Mouse (Mus musculus): ENCODE results near the gene Hamp.
A peak's percentile ranks its signal among the peaks of the same experiment; 100 is the strongest.
"Not testable (repeated sequence)": the region's sequence is repeated elsewhere in the genome, so short reads cannot be mapped to it uniquely, and the experiment has no call there.

The Hamp gene

DNA sequence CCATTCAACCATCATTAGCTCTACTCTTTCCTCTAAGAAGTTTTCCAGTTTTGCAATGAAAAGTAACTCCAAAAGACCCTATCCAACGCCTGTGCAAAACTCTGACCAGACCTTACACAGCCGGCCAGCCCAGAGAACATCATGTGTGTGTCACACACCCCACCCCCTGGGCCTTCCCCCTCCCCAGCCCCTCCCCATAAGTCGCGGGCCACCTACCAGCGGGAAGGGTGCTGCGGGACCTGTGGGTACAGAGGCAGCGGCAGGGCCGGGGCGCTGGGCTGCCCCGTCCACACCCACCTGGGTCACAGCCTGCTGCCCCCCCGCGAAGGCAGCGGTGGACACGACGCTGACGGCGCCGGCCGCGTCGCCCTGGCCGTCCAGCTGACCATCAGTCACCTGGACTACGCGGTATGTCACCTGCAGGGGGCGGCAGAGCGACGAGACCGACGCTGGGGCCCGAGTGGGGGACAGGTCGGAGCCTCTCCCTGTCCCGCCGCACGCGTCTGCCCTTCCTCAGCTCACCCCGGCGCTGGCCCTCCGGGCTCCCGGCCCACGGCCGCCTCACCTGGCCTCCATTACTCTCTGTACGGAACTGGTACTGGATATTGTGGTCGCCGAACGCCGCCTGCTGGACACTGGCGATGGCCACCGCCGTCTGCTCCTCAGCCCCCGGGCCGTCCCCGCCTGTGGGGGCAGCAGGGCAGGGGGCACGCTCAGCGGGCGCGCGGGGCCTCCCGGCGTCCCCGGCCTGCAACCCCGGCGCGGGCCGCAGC, 11.9 kb upstream of the Hamp start:
- peak; percentile 88 for DNase-seq

DNA sequence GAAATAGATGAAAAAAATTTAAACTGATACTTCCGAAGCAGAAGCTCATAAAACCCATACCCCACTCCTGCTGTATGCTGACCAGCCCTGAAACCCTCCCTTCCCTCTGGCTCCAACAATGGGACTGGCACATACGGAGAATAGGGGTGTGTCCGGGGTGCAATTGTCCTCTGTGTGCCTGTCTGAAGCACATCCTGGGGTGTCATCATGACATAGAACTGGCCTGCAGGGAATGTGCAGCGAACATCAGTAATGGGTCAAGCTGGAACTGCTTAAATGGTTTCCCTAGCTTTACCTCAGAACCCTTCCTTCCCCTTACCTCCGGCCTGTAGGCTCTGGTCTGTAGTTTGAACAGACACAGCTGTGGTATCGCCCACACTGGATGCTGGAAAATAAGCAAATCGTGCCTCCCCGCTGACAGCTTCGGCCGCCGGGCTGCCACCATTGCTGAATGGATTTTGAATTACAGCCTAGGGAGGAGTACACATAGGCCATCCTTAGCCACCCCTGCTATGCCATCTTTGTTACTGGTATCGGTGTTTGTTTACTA, 11.2 kb upstream of the Hamp start:
- no peak for DNase-seq

DNA sequence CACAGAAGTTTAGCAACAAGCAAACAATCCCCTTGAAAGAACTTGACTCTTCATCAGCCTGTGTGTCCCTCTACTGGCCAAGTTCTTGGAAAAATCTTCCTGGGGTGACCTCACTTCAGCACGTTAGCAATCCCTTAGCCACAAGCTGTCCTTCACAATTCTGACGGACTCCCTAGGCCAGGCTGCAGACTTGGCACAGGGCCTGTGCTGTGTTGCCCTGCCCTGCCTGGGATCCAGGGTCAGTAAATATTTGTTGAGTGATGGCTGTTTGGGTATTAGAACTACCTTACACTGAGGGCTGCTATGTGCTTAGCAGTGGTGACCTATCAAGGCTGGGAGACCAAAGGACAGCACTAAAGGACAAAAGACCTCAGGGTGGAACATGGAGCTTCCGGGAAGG, 10.2 kb upstream of the Hamp start:
- no peak for DNase-seq

DNA sequence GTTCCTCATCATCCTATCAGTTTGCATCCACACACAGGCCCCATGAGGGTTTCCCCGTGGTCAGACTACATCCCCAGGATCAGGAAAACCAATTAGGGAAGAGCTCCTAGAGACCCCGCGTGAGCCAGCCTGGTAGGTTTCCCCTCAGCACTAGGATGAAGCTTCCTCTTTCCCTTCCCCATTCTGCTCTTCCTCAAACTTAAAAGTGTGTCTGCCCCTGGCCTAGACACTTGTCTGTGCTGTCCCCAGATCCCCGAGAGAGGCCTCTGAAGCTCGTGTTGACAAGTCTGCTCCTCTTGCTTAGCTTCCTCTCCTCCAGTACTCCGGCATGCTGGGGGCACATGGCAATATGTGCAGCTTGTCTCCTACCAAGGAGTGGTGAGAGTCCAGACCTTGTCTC, 9.6 kb upstream of the Hamp start:
- DNase-seq, result no peak

DNA sequence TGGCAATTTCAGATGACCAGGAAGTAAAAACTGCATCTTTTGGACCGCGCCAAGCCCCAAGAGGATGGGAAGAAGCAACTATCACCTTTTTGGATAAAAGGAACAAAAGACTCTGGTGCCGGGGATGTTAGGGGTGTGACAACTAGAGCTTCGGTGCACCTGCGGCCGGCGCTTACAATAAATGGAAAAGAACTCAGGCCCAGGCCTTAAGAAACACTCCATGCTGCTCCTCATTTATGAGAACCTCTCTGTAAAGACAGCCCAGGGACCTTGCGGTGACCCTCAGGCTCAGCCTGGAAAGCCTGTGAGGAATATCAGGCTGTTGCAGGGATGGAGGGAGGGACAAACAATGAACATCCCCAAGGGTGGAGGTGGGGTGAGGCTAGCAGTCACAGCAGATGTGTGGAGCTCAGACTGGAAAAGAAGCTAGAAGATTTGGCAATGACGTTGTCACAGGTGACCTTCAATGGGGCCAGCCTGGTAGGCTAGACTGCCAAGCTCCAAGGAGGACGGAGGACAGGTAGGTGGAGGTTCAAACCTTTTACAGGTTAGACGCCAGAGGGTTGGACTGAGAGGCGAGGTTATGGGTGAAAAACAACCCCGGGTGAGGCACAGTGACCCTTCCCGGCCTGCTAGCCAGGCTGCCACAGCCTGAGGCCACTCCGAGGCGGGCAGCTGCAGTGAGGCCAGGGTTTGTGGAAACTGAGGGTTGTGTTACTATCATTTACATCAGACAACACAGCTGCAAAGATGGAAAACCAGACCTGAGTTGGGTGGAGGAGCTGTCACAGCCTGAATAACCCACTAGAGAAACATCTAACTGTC, 8.8 kb upstream of the Hamp start:
- DNase-seq, result no peak

DNA sequence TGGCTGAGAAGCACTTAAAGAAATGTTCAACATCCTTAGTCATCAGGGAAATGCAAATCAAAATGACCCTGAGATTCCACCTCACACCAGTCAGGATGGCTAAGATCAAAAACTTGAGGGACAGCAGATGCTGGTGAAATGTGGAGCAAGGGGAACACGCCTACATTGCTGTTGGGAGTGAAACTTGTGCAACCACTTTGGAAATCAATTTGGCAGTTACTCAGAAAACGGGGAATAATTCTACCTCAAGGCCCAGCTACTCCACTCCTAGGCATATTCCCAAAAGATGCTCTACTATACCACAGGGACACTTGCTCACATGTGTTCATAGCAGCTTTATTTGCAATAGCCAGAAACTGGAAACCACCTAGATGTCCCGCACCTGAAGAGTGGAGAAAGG, 6.1 kb upstream of the Hamp start:
- DNase-seq, result not testable (repeated sequence)

DNA sequence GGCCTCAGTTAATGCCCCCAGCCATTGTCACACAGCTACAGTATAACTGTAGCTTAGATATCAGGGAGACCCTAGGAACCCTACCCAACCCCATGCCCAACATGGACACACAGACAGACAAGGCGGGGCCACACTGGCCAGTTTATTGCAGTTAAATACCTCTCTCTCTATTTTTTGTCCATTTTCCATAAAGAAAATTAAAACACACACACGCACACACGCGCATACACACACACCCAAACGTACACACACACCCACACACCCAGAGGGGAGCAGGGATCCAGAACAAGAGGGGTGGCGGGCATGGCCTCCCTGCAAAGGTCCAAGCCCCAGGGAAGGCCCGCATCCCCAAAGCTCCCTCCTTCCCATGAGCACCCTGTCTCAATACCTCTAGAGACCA, 2.0 kb upstream of the Hamp start:
- no peak for DNase-seq

DNA sequence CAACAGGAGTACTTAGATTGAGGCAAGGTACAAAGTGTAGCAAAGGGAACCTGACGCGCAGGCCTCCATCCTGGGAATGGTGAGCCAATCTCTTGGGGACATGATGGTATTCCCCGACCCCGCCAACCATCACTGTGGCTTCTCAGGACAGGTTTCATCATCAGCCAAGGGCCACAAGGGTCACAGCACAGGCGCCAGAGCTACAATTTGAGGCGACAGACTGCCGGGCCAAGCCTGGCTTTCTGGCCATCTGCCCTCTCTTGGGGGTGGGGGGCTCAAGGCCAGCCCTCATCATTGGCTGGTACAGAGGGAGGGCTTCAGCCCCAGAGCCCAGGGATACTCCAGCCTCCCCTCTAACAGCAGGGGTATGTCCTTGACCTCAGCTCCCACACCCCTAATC, 1.6 kb upstream of the Hamp start:
- not testable (repeated sequence) for DNase-seq

DNA sequence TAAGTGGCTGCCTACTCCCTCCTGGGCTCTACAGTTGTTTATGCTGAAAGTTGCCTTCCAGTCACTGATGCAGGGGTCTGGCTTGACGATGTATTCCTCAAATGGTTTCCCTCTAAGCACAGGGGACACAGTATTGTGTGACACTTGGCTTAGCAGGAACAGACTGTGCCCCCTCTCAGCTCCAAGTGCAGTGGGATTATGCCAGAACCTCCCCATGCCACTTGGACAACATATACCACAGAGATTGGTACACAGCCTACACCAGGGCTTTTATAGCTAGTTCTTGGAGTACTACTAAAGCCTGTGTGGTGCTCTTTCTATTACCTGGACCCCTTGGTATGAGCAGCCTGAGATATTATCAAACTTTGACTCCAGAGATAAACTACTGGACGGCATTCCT, 874 bp upstream of the Hamp start:
- not testable (repeated sequence) for DNase-seq

DNA sequence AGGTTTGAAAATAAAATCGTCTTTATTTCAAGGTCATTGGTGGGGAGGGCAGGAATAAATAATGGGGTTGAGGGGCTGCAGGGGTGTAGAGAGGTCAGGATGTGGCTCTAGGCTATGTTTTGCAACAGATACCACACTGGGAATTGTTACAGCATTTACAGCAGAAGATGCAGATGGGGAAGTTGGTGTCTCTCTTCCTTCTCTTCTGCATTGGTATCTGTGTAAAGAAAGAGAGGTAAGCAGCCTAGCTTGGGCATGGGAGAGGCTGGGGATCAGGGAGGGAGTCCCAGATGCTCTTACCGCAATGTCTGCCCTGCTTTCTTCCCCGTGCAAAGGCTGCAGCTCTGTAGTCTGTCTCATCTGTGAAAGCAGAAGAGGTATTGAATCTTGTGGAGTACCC, 1.5 kb downstream of the Hamp start:
- DNase-seq, result not testable (repeated sequence)

DNA sequence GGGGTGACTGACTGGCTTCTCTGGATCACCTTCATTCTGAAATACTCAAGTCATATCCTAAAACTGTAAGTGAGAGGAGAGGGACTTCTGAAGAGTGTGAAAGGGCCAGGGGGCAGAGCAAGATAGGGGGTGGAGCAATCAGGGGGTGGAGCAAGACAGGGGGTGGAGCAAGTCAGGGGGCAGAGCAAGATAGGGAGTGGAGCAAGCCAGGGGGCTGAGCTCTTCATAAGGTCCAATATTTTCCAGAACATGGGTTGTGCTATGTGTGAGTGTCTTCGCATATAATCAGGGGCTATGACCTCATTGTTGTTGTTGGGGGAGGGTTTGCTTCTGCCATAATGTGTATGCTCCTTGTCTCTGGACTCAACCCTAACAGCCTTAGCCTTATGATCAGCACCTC, 3.8 kb downstream of the Hamp start:
- DNase-seq, result not testable (repeated sequence)

DNA sequence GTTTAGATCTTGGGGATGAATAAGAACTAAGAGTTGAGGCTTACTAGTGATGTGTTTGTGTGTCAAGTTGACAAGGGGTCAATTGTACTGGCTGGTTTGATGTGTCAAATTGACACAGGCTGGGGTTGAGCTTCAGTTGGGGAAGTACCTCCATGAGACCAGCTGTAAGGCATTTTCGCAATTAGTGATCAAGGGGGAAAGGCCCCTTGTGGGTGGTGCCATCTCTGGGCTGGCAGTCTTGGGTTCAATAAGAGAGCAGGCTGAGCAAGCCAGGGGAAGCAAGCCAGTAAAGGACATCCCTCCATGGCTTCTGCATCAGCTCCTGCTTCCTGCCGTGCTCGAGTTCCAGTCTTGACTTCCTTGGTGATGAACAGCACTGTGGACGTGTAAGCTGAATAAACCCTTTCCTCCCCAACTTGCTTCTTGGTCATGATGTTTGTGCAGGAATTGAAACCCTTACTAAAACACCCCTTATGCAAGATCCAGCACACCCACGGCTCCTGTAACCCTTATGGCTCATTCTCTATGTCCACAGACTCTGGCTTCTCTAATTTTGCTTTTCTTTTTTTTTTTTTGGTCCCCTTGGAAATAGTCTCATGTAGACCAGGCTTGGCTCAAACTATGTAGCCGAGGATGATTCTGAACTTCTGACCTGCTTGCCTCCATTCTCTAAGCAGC, 8.3 kb downstream of the Hamp start:
- not testable (repeated sequence) for DNase-seq

DNA sequence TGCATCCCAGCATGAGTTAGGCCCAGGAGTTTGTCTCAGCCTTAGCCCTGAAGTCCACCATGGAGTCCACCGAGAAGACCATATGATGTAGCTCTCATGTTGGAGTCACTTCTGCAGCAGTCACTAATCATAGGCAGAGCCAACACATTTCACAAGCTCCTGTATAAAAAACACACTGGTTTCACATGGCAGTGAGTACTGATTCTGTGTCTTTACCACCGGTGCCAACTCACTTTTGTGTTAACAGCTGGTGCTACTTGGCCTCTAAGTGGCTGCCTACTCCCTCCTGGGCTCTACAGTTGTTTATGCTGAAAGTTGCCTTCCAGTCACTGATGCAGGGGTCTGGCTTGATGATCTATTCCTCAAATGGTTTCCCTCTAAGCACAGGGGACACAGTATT, 19.3 kb downstream of the Hamp start, which contains the start of gene Hamp2:
Gene Hamp2, minus strand, starts transcription at position 101 of the 400 bp plus-strand sequence.
- not testable (repeated sequence) for DNase-seq

DNA sequence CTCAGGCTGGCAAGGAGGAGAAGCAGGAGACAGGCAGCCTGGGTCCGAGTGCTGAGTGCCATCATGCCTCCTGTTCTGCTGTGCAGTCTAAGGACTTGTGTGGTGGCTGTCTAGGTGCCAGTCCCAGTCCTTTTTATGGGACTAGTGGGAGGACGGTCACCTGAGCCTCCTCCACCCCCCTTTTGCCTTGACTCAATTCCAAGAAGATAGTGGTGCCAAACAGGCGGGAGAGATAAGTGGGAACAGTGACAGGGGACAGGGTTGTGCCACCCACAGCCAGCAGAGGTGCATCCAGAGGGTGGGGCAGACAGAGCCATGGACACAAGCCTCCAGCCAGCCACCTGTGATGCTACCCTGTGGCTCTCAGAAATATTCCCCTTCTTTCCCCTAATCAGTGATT, 19.8 kb downstream of the Hamp start:
- DNase-seq, result no peak

DNA sequence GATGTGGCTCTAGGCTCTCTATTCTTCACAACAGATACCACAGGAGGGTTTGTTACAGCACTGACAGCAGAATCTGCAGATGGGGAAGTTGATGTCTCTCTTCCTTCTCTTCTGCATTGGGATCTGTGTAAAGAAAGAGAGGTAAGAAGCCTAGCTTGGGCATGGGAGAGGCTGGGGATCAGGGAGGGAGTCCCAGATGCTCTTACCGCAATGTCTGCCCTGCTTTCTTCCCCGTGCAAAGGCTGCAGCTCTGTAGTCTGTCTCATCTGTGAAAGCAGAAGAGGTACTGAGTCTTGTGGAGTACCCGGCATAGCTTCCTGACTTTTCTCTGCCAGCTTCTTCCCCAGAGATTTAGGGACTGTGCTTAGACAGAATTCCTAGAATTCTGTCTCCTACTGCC, 21.3 kb downstream of the Hamp start:
- not testable (repeated sequence) for DNase-seq

DNA sequence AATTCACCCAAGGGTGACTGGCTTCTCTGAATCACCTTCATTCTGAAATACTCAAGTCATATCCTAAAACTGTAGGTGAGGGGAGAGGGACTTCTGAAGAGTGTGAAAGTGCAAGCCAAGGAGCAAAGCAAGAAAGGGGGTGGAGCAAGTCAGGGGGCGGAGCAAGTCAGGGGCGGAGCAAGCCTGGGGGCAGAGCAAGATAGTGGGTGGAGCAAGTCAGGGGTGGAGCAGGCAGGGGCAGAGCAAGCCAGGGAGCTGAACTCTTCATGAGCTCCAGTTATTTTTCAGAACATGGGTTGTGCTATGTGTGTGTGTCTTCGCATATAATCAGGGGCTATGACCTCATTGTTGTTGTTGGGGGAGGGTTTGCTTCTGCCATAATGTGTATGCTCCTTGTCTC, 23.6 kb downstream of the Hamp start:
- no peak for DNase-seq

DNA sequence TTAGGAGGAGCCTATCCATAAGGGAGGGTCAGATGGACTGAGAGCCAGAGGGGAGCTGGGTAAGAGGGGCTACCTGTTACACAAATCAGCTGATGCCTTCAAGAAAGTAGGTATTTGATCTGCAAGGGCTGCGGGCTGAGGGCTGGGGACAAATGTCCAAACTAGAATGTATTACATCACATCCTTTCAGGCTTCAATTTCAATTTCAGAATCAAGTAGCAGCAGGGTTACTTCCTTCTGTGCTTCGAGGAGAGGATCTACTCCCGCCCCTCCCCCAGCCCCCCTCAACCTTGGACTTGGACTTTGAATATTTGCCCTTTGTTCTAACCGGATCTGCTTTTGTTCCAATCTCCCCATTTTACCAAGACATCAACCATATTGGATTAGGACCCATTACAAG, 26.6 kb downstream of the Hamp start:
- no peak for DNase-seq

DNA sequence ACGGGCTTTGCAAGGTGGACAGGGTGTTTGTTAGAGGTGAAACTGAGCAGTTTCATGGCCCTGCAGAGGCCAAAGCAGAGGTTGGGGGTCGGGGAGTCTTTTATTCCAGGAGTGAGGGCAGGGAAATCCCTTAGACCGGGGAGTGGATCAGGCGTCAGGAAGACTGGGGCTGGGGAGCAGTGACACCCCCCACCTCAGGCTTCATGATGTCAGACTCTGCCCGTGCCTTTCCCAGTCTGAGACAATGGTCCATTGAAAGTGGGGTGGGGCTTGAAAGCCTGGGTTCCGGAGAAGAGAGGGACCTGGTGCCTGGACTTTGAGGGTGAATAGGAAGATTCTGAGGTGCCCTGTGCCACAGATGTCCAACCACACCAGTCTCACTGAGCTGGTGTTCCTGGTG, 27.1 kb downstream of the Hamp start:
- no peak for DNase-seq

DNA sequence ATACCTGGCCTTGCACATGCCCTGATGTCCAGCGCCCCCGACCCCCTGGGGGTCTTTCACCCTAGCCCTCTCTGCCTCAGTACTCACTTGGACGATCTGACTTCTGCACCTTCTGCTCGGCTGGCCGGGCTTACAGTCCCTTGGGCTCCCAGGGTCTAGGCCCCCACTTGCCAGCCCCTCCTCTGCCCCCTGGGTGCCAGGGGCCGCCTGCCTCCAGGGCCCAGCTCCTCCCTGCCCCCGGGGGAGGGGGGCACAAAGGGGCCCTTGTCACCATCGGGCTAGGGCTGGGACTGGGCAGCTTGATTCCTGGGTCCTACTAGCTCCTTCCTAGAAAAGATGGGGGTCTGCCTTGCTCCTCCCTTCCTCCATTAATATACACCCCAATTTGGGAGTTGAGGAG, 29.1 kb downstream of the Hamp start, which contains the start of gene Mag:
Gene Mag, minus strand, starts transcription at position 142 of the 400 bp plus-strand sequence.
- no peak for DNase-seq

DNA sequence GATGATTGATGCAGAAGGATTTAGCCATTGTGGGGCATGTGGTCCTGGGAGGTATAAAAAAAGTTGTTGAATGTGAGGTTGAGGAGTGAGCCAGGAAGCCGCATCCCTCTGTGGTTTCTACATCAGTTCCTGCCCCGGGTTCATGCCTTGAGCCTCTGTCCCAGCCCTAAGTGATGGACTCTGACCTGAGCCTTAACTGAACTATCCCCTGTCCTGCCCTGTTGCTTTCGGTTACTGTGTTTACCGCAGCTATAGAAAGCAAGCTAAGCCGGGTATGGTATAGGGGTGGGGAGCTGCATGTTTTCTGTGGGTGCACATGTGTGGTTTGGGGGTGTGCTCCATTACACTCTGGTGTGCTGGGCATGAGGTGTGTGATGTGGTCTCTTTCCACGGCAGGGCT, 34.1 kb downstream of the Hamp start:
- DNase-seq, result no peak

DNA sequence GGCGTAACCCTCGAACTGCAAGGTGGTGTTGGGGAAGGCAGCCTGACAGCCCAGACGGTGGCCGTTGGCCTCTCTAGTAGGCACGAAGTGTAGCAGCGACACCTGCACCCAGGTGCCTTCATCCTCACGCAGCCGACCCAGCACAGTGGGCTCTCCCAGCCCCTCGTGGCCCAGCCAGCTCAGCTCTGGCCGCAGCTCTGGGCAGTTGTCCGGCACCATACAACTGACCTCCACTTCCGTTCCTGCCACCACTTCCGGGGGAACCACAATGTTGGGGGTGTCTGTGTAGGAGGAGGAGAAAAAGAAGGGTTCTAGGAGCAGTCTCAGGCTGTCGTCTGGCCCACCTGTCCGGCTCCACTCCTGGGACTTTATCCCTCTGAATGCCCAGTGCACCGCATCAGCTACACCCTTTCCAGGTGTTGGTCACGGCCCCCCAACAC, 34.8 kb downstream of the Hamp start:
- no peak for DNase-seq

DNA sequence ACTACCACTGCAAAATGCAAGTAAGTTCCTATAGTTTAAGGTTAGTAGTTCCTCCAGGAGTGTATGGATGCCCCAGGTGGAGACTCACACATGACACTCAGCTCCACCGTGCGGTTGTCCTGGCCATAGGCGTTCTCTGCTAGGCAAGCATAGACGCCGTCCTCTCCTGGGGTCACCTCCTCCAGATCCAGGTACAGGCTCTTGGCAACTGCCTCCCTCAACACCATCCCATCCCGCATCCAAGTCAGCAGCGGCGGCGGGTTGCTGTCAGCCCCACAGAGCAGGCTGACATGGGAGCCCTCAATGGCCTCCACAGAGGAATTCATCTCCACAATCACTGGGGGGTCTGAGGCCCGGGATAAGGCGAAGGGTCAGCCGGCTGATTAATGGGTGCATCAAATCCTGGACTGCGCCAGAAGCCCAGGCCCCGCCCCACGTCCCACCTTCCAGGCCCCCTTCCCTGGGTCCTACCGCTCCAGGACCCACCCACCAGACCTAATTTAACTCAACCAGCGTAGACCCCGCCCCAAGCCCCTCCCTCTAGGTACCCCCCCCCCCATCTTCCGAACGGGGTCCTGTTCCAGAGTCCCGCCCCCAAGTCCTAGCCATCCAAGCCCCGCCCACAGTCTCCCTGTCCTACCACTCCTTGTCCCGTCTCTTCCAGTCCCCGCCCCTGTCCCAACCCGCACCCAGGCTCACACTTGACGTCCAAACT, 35.4 kb downstream of the Hamp start:
- DNase-seq, result no peak

DNA sequence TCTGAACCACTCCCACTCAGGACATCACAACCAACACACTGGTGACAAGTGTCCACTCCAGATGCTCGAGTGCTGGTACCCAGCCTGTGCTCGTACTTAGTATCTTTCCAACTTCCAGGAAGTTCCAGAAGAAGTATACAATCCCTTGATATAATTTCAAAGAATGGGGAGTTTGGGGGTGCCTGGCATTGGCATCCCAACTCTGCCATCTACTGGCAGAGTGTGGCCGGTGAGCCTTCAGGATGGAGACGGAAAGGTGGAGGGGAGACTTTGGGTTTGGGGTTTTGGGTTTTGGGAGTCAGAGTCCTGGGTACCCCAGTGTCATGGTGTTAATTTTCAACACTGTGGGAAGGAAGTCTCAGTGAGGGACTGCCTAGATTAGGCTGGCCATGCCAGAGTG, 39.8 kb downstream of the Hamp start:
- no peak for DNase-seq
